Mouse (Mus musculus): ENCODE measurements around the gene Madd.
"Not testable (repeated sequence)": the region's sequence is repeated elsewhere in the genome, so short reads cannot be mapped to it uniquely, and the experiment has no call there.

Gene Madd

DNA sequence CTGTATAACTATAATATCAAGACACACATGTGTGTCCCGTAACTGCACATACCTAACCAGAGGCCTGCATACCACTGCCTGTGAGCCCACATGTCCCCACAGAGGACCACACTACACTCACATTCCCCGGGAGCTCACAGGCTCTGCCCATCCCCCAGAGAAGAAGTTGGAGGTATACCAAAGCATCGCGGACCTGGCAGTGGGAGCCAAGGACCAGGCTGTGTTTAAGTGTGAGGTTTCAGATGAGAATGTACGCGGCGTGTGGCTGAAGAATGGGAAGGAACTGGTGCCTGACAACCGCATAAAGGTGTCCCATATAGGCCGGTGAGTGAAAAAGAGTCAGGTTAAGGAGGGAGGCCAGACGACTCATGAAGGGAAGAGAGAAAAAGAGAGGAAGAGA lies 58.5 kb downstream of the Madd start:
- no peak for DNase-seq (ENCODE audit: low spot score in 2 of 2)

GRCm38 (mm10) chr2:91123521-91123920 lies 60.1 kb downstream of the Madd start:
- no peak for DNase-seq (ENCODE audit: low spot score in 2 of 2)

DNA sequence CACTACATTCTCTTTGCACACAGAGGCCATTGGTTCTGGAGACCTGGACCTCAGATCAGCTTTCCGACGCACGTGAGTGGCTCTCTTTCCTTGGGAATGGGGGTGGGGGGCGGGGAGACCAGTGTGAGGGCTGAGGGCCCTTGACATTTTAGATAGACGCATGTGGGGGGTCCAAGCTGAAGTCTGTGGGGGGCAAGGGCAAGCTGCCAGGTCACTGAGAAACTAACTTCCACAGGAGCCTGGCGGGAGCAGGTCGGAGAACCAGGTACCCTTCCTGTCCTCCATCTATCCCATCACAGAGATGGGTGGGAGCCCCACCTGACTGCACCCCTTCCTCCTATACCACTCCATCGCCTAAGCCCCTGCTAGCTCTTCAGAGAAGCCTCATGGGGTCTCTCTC lies 62.1 kb downstream of the Madd start:
- no peak for DNase-seq (ENCODE audit: low spot score in 2 of 2)

GRCm38 (mm10) chr2:91121011-91121410 lies 62.6 kb downstream of the Madd start:
- no peak for DNase-seq (ENCODE audit: low spot score in 2 of 2)

- DNase-seq (ENCODE audit: low spot score in 2 of 2) = no peak
Observed at GRCm38 (mm10) chr2:91120261-91120671, 63.4 kb downstream of the Madd start.

- DNase-seq (ENCODE audit: low spot score in 2 of 2) = peak in 1 of 2 experiments; percentile 50
Observed at GRCm38 (mm10) chr2:91119551-91119950, 64.1 kb downstream of the Madd start.

- peak in 1 of 2 experiments; percentile 57 for DNase-seq (ENCODE audit: low spot score in 2 of 2)
Observed at GRCm38 (mm10) chr2:91119061-91119460, 64.6 kb downstream of the Madd start.

- DNase-seq (ENCODE audit: low spot score in 2 of 2) = no peak
Observed at GRCm38 (mm10) chr2:91118647-91119046, 65.0 kb downstream of the Madd start.

DNA sequence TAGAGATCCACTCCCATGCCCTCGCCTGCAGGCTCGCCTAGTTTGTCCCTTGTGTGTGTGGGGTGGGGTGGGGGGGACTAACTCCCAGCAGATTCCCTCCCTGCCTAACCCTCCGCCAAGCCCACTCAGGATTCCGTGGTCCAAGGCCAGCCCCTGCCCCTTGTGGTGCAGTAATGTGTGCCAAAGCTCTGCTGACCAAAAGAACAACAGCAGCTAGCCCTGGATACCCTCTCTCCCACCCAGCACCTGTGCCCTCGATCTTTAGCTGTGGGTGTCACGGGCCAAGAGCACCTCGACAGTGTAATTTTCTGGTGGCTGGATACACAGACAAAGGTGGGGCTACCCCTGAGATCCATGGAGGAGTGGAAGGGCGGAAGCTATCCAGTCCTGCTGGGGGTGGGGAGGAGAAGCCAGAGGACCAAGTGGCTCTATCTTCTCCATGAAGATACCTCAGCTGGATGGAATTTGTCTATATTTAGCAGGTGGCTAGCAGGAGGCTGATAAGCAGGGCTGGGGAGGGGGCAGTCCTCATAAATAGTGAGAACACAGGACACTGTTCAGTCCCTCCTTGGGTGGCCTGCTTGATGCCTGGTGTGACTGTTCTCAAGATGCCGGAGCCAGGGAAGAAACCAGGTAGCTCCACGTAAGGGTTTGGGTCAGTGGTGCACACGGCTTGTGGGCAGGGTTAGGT lies 65.9 kb downstream of the Madd start, which contains the start of gene Mybpc3:
Gene Mybpc3 (plus strand): TSS at position 560 of the 691 bp plus-strand sequence.
- no peak for DNase-seq (ENCODE audit: low spot score in 2 of 2)

- no peak for DNase-seq (ENCODE audit: low spot score in 2 of 2)
Observed at GRCm38 (mm10) chr2:91116842-91117241, 66.8 kb downstream of the Madd start.

GRCm38 (mm10) chr2:91115578-91115970 lies 68.1 kb downstream of the Madd start:
- DNase-seq (ENCODE audit: low spot score in 2 of 2) = no peak

- DNase-seq (ENCODE audit: low spot score in 2 of 2) = peak; percentile 92 to 98
Observed at GRCm38 (mm10) chr2:91114781-91115577, 68.7 kb downstream of the Madd start.

DNA sequence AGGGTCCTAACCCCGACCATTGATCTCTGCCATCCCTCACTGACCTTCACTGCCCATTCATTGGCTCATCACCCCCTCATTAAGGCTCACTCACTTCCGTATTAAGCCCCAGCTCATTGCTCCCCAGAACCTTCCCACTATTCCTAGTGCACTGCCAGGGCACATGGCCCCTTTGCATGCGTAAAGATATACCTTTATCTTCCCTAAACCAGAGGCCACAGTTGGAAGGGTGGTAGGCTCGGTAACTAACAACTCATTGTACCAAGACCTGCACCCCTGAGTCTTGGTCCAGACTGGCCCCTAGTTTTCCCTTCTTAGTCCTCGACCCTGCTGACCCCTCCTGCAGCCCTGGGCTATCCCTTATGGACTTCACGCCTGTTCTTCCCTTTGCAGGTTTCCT lies 69.8 kb downstream of the Madd start:
- no peak for DNase-seq (ENCODE audit: low spot score in 2 of 2)

DNA sequence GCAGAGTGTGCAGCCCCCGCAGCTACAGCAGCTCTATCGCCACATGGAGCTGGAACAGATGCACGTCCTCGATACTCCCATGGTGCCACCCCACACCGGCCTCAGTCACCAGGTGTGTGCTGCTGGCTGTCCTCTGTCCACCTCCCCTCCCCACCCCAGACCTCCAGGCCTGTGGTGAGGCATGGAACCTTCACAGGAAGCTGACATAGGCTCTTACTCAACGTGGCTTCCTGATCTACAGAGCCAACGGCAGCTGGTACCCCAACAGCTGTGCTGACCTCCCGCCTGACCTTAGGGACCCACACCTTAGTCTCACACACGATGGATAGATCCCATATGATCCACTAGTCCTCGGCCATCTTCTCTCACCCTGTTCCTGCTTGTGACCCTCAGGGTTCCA lies 70.3 kb downstream of the Madd start:
- no peak for DNase-seq (ENCODE audit: low spot score in 2 of 2)

DNA sequence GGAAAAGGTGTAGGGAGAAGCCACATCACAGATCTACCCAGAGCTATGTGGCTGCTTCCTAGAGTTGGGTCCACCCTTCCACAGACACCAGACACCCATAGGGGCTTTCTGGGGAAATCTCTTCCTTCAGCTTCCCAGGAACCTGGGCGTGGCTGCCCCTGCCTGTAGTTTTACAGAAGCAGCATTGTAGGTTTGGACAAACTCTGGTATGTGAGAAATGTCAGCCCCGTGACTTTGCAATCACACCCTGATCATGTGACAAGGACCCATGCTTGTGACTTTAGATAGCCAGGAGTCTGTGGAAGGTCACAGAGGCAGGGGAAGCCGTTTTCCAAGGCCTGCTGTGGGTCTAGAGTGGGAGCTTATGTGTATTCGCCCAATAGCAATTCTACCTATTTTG lies 71.1 kb downstream of the Madd start:
- DNase-seq (ENCODE audit: low spot score in 2 of 2) = no peak

- not testable (repeated sequence) for DNase-seq (ENCODE audit: low spot score in 2 of 2)
Observed at GRCm38 (mm10) chr2:91111832-91112231, 71.8 kb downstream of the Madd start.

GRCm38 (mm10) chr2:91110429-91110828 lies 73.2 kb downstream of the Madd start:
- no peak for DNase-seq (ENCODE audit: low spot score in 2 of 2)

- DNase-seq (ENCODE audit: low spot score in 2 of 2) = no peak
Observed at GRCm38 (mm10) chr2:91109807-91110385, 73.7 kb downstream of the Madd start.

GRCm38 (mm10) chr2:91109241-91109640 lies 74.4 kb downstream of the Madd start:
- no peak for DNase-seq (ENCODE audit: low spot score in 2 of 2)

- DNase-seq (ENCODE audit: low spot score in 2 of 2) = no peak
Observed at GRCm38 (mm10) chr2:91108156-91108555, 75.5 kb downstream of the Madd start.

DNA sequence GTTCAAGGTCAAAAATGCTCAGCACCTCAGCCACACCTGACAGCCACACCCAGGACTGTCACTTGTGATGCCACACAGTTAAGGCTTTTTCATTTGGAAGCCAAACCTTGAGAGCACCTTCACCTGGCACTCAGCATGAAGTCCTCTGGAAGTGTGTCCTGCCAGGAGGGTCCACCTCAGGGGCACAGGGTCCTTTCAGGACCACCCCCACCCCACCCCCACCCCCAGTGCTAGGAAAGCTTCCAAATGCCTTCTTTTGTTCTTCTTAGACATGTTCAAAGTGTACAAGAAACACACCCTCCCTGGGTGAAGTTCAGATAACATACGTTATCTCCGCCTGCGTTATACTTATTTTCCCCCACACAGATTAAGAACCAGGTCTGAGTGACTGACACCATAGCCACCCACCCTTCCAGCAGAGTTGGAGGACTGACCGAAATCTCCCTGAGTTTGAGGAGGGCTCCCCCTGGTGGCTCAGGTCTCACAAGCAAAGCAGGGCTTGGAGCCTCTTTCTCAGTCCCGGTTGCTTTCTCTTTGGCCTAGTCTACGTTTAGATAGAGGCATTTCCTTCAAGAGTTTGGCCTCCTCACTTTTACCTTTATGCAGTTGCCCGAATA lies 82.4 kb downstream of the Madd start:
- DNase-seq (ENCODE audit: low spot score in 2 of 2) = peak; percentile 87 to 93

GRCm38 (mm10) chr2:91098156-91098555 lies 85.5 kb downstream of the Madd start:
- no peak for DNase-seq (ENCODE audit: low spot score in 2 of 2)
